Mouse (Mus musculus) WW6 (cell line): ENCODE data around the gene Prx.
"Not testable (repeated sequence)": the region's sequence is repeated elsewhere in the genome, so short reads cannot be mapped to it uniquely, and the experiment has no call there.

ENCODE experiments used
- DNase-seq: peaks from one replicate; pipeline ENCODE4 v3.0.0-alpha.2; 2013; ENCODE audit warnings: low read depth, low spot score

The Prx gene

GRCm38 (mm10) chr7:27483860-27484259, 15.3 kb upstream of the Prx start:
- DNase-seq: no peak

GRCm38 (mm10) chr7:27486102-27486769, 12.9 kb upstream of the Prx start:
- no peak for DNase-seq

GRCm38 (mm10) chr7:27486770-27487697, 12.1 kb upstream of the Prx start, which contains the start of gene Sertad1:
TSS of gene Sertad1 (plus strand) at chr7:27486910.
- peak; percentile 96 for DNase-seq

- DNase-seq: no peak
Observed at GRCm38 (mm10) chr7:27487740-27488268, 11.3 kb upstream of the Prx start.

GRCm38 (mm10) chr7:27489270-27489869, 9.8 kb upstream of the Prx start:
- DNase-seq: no peak

GRCm38 (mm10) chr7:27490227-27490542, 8.9 kb upstream of the Prx start:
- no peak for DNase-seq

- no peak for DNase-seq
Observed at GRCm38 (mm10) chr7:27490543-27491329, 8.4 kb upstream of the Prx start.

- DNase-seq: no peak
Observed at GRCm38 (mm10) chr7:27491856-27492255, 7.3 kb upstream of the Prx start.

- DNase-seq: no peak
Observed at GRCm38 (mm10) chr7:27493022-27493421, 6.1 kb upstream of the Prx start.

GRCm38 (mm10) chr7:27493450-27493849, 5.7 kb upstream of the Prx start:
- no peak for DNase-seq

GRCm38 (mm10) chr7:27494659-27495367, 4.3 kb upstream of the Prx start:
- DNase-seq: not testable (repeated sequence)

GRCm38 (mm10) chr7:27501620-27502019, 2.5 kb downstream of the Prx start:
- DNase-seq: no peak

GRCm38 (mm10) chr7:27506765-27507370, 7.7 kb downstream of the Prx start:
- DNase-seq: no peak

- peak; percentile 96 for DNase-seq
Observed at GRCm38 (mm10) chr7:27507711-27508647, 8.9 kb downstream of the Prx start.

GRCm38 (mm10) chr7:27508648-27509005, 9.5 kb downstream of the Prx start:
- peak; percentile 65 for DNase-seq

GRCm38 (mm10) chr7:27510809-27511208, 11.7 kb downstream of the Prx start:
- DNase-seq: no peak

- DNase-seq: no peak
Observed at GRCm38 (mm10) chr7:27514961-27515360, 15.8 kb downstream of the Prx start.

GRCm38 (mm10) chr7:27518314-27518713, 19.2 kb downstream of the Prx start:
- no peak for DNase-seq

- DNase-seq: no peak
Observed at GRCm38 (mm10) chr7:27520104-27520503, 21.0 kb downstream of the Prx start.
